Mouse (Mus musculus): ENCODE data around the gene Nav2.

The Nav2 gene

DNA sequence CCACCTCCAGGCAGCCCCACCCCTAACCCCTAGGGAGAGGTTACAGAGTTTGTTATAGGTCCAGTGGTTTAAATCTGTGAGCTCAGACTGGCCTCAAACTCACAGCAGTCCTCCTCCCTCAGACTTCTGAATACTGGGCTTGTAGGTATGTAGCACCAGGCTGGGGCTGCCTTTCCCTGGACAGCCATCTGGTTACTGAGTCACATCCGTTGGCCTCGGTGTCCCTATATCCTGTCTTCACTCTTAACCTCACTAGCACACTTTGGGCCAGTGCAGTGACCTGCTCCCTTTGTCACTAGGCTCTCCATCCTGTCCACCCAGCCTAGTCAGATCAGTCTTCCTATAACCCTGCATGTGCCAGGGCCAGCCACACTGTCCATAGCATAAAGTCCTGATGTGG lies 19.8 kb upstream of the Nav2 start:
- DNase-seq (ENCODE audit: low spot score), result no peak

DNA sequence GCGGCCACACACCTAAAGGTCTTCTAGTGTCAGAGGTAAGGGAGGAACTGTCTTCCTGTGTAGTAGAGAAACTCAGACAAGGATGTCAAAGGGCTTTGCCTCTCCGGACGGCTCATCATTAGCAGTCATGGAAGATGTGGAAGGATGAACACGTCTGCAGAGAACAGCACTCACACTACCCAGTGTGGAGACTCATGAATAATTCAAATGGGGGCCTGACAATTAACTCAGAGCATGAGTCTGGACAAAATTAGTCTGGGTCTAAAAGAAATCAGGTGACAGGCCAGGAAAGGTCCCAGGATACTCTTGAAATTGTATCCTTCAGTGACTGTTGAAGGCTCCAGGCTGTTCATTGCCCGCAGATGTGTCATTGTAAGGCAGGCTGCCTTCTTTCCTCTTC lies 17.5 kb upstream of the Nav2 start:
- no peak for DNase-seq (ENCODE audit: low spot score)

DNA sequence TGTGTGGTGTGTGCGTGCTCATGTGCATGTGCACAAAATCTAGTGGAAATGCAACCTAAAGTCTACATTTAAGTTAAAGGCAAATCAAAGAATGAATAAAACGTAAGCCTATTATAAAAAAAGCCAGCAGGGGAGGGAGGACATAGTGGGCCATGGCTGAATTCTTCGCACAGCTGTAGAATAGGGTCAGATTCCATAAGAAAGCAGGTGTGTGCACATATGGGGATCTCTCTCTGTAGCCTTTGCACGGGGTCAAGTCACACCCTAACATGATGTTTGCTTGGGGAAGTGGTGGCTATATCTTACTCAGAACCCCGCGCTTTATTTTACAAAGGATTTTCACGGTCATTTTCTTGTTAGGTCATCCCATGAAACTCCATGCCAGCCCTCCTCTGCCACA lies 15.4 kb upstream of the Nav2 start:
- DNase-seq (ENCODE audit: low spot score), result no peak

DNA sequence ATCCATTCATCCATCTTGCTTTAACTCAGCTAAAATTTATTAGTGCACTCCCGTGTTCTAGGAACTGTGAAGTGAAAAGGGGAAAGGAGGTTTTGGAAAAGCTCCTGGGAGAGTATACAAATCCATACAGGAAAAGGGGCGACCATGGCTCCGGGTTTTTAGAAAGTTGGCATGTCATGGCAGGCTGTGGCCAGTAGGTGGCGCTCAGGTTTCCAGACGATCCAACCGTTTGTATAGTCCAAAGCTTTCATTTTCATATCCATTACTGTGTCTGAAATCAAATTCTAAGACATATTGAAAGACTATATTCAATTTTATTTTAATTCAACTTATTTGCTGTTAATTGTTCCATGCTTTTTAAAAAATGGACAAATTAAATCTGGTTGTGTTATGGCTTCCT lies 14.4 kb upstream of the Nav2 start:
- DNase-seq (ENCODE audit: low spot score), result peak; percentile 59

DNA sequence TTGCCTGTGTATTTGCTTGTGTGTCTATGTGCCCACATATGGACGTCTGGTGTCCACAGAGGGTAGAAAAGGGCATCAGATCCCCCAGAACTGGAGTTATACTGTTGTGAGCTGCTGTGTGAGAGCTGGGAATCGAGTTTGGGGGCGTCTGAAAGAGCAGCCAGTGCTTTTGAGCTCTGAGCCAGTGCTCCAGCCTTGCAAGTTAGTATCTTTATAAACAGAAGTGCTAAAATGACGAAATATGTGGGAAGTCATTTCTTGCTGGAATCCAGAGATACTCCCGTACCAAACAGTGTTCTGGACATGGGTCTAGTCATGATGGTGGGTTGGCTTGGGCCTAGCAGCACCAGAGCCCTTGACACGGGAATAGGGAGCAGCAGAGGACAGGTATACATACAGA lies 13.8 kb upstream of the Nav2 start:
- DNase-seq (ENCODE audit: low spot score), result no peak

DNA sequence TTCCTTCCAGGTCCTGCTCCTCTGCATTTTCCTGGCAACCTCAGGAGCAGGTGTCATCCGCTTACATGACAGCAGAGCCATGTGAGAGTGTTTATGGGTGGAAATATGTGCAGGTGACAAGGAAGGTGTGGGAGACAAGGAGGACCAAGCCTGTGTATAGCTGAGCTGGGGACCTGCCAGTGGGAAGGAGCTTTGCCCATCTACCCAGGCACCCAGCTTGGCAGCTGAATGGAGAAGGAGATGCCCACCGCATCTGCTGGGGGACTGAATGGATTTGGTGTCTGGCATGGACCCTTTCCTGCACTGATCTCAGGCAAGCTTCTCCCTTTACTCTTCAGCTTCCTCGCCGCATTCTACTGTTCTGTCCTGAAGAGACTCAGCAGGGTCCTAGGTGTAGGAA lies 13.0 kb upstream of the Nav2 start:
- no peak for DNase-seq (ENCODE audit: low spot score)

DNA sequence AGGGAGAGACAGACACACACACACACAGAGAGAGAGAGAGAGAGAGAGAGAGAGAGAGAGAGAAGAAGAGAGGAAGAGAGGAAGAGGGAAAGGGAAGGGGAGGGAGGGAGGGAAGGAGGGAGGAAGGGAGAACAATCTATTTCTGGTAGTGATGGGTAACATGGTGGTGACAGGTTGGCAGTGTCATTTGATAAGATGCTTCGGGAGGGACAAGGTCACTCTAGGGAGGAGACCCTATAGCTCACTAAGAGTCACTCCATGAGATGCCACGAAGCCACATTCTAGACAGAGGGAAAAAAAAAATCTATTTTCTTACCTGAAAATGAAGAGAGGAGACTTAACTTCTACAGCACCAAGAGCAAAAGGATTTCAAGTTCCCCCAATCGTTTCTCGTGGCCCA lies 12.5 kb upstream of the Nav2 start:
- no peak for DNase-seq (ENCODE audit: low spot score)

DNA sequence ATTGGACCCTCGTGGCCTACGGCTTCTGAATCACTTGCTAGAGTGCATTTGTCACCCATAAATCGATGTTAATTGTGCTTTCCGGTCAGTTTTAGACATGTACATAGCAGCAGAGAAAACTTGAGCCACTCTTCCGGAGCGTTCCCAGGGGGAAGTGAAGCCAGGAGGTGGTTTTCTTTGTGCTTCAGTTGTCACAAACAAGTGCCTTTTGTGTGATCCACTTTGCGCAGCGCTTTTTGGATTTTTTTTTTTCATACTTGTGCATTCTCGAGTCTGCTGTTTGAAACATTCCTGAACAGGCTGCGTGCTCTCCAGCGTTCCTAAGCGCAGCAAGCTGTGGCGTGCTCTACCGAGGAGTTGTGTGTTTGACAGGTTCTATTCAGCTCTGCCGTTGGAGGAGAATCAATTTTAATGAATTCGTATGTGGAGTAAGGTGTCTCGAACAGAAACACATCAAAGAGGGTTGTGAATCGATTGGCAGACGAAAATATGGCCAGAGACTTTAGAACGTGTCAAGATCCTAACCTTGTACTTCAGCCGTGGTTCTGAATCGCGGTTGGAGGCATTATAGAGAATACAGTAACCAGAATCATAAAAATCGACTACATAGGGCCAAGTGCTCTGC lies 10.9 kb upstream of the Nav2 start:
- DNase-seq (ENCODE audit: low spot score), result no peak

DNA sequence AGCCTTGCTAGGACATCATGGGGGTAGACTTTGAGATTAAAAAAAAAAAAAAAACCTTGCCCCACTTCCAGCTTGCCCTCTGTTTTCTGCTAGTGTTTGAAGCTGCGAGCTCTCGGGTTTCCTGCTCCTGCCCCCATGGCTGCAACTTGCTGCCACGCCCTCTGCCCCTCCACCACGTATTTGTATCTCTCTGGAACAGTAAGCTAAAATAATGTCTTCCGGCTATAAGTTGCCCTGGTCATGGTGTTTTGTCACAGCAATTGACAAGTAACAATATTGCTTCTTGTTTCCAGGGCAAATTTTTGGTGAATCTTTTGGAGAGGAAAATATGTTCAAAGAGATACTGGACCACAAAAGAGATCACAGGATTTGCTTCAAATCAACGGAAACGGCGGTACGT lies 10.1 kb upstream of the Nav2 start:
- no peak for DNase-seq (ENCODE audit: low spot score)

DNA sequence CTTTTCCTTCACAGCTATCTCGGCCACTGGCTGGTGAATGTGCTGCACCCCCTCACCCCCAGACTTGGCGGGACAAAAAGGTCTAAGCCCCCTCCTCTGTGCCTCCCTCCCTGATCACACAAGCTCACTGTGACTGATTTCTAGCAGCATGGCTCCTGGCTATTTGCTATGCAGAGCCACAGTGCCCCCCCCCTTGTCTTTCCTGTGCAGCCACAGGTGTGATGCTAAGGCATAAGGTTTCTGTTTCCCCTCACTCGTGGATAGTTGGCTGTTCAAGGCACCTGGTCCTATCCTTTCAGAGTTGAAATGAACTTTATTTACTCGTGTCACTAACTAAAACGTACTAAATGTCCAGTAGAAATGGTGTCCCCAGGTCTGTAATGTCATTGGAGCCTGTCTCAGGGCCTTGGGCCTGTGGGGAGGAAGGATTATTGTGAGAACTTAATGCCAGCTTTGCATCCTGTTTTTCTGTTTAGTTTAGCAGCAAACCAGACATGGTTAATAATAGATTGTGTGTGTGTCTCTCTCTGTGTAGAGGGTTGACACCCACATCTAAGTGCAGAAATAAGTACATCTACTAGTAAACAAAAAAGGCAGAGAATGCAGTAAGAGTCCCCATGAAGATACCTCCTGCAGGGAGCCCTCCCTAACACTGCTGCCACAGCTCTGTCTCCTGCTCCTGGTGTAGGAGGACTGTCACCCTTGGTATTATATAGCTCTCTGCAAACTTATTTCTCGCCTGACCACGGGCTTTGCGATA lies 7.9 kb upstream of the Nav2 start:
- DNase-seq (ENCODE audit: low spot score), result no peak

DNA sequence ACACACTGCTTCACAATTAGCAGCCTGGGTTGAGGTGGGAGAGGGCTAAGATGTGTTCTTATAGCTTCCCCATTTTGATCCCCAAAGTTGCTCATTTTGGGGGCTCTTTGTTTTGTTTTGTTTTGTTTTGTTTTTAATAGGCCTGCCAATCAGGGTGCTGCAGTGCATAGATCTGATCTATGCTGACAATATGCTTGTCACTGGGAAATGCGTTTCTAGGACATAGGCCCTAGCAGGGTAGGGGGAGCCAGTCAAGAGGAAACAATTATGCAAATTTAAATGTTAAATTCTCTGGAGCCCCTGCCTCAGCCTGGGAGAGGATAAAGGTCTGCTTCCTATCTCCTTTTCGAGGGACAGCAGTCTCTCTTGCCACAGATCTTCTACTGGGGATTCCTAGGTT lies 6.1 kb upstream of the Nav2 start:
- DNase-seq (ENCODE audit: low spot score), result no peak

DNA sequence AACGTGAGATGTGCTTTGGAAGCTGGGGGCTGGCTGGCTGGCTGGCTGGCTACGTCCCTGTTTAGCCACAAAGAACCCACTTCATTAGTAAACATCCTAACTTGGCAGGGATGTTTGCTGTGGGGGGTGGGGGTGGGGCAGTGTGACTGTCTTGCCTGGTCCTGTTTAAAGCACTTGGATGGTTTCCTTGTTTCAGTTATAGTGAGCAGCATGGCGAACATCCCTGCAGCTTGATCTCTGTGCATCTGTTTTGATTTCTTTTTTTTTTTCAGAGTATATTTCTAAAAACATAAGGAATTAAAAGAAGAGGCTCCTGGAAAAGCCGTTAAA lies 791 bp downstream of the Nav2 start:
- no peak for DNase-seq (ENCODE audit: low spot score)

DNA sequence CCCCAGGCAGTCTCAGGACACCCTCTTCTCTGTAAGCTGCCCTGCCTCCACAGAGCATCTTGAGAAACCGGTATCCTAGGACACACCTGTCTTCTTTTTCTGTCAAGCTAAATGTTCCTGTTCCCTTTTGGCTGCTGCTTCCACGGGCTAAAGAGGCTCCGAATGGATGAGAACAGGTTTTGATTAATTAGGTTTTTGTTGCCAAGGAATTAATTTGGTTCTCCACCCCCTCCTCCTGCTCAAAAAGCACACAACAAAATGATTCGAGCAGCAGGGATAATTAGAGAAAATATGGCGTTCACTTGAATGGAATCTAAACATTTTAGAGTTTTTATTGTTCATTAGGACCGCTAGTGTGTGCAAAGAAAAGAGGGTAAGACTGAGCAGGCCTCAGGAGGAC lies 1.8 kb downstream of the Nav2 start:
- no peak for DNase-seq (ENCODE audit: low spot score)

DNA sequence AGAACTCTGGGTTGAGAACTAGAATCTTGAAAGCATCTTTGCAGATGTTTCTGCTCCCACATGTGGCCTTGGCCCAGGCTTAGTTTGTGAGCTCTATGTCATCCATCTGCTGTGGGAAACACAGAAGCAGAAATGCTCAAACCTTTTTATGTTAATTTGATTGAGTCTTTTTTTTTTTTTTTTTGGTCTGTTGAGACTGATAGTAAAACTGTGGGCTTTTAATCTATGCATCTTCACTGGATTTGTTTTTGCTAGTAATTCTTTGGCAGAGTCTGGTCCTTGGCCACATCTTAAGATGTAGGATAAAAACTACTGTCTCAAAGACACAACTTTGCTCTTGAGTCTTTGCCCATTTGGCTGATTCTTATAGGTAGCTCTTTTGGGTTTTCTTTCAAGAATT lies 2.6 kb downstream of the Nav2 start:
- DNase-seq (ENCODE audit: low spot score), result no peak

DNA sequence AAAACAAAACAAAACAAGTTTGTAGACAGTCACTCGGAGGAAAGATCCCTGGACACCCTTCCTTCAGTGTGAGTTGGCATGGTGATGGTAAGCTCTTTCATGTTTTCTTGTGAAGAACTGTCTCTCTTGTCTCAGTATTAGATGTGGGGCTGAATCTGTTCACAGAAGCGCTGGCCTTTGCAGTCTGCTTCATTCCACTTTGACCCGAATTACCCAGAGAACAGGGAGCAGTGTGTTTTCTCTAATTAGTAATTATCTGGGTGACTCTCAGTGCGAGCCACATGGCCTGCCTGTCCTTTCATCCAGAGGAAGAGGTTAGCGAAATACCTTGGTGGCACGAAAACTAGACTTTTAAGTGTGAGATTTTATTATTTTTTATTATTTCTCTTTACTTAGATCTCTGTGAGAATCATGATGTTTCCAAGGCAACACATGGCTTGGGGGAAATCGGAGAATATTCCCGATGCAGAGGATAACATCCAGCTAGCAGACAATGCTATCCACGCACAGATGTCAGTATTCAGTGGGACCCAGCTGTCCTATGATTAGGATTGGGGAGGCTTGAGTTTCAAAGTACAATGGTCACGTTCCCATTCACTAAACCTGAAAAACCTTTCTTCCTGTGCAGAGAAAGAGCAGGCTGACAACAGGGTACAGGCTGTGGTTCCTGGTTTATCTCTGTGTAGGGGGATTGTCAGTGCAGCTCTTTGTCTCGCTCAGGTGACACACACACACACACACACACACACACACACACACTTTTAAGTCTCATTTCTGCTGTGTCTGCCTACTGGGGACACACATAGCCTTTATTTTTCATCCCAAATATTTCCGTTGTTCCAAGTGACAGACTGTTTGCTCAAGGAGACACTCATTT lies 6.4 kb downstream of the Nav2 start:
- DNase-seq (ENCODE audit: low spot score), result no peak

DNA sequence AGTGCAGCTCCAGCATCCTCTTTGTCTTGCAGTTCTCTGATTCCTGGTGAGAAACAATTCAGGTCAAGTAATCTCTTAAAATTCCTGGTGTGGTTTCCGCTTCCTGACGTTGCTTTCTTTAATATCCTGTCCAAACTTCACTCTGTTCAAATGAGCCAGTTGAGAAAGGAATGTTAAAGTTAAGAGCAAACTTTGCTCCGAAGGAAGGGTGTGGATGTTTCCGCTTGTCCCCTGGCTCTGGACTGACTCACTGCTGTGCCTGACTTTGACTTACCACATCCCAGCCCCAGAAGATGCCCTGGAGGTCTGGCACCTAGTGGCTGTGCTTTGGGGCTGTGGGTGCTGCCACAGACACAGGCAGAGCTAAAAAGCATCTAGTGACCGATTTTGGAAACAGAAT lies 8.9 kb downstream of the Nav2 start:
- peak; percentile 18 for DNase-seq (ENCODE audit: low spot score)

DNA sequence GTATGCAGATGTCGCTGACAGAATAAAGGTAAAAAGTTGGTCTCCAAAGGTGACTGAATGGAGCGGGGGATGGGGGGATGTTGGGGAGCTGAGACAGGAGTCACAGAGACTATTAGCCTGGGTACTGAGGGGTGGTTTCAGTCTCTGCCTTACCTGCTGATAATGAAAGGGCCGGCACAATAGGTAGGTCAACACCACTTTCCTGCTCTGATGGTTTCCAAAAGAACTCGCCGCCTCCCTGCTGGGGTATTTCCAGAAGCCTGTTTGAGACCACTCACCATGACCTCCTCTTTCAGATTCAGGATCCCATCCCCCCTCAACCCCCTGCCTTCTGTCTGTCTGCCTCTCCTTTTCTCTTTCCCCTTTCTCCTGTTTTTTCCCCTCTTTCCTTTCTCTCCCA lies 9.5 kb downstream of the Nav2 start:
- no peak for DNase-seq (ENCODE audit: low spot score)

DNA sequence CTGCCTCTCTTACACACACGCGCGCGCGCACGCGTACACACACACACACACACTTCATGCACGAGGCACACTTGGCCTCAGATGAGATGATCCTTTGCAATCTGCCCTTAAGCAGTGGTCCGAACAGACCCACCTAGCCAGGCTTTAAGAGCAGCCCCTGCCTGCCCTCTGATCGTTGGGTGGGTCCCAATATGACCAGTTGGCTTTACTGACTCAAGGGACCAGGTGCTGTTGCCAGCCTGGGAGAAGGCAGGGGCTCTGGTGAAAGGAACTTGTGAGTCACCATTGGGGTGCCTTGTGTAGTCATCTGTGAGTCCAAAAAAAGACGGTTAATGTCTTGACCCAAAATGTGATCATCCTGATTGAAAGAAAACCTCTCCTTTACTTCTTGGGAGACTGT lies 9.9 kb downstream of the Nav2 start:
- DNase-seq (ENCODE audit: low spot score), result no peak

DNA sequence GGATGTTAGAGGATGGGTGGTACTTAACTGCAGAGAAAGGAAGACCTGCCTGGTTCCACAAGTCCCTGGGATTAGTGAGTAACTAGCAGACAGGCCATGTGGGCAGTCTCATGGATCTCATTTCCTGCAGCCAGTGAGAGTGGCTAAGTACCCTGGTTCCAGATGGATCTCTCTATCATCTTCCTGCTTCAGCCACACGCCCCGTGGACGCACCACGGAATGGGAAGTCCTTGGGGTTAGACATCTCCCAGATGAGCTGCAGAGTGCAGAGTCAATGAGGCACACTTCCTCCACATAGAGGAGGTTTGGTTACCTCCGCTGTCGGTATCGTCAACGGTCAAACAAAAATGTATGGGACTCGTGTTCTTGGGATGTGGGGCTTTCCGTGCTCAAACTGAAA lies 15.1 kb downstream of the Nav2 start:
- no peak for DNase-seq (ENCODE audit: low spot score)

DNA sequence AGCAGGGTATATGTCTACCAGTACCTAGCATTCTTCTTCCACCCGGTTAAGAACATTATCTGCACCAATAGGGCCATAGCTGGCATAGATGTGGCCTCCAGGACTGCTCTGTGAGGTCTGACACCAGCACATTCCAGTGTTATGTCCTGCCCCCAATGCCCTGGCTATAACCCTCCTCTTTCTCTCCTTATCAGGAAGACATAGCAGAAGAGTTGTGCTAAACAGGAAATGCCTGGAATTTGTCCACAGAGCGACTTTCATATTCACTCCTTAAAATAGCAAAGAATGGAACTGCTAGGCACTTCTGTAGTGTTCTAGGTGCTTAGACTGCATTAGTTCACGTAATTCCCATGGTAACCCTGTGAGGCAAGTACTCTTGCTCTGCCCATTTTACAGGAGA lies 16.7 kb downstream of the Nav2 start:
- DNase-seq (ENCODE audit: low spot score), result peak; percentile 21

DNA sequence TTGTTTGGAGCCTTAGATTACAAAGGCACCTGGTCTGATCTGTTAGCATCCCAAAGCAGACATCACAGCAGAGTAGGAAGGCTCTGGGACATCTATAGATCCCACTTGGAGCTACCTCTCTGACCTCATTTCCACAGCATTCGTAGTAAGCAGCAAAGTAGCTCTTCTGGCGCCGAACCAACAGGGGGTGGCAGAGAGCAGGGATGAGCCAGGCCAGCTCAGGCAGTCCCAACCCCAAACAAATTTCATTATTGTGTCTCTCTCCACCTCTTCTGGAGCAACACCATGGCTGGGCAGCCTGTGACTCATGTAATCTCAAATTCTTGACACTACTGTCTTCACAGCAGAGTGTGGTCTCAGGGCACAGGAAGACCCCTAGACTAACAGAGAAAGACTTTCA lies 19.8 kb downstream of the Nav2 start:
- DNase-seq (ENCODE audit: low spot score), result peak; percentile 53

DNA sequence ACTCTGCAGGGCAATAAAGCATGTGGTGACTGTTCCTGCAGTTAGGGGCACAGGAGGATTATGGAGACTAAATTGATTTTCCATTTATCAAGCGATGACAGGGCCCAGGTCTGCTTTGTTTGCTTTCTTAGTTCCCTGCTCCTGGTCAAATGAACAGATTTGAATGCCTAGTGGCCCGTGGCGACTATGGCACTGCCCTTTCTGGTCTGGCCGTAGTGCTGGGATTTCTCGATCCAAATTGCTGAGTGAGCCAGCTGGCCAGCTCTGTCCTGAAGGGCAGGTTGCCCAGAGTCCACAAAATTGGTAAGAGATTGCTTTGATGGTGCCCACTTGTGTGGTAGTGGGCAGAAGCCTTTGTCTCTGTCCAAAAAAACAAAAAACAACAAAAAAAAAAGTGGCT lies 21.9 kb downstream of the Nav2 start:
- DNase-seq (ENCODE audit: low spot score), result no peak

DNA sequence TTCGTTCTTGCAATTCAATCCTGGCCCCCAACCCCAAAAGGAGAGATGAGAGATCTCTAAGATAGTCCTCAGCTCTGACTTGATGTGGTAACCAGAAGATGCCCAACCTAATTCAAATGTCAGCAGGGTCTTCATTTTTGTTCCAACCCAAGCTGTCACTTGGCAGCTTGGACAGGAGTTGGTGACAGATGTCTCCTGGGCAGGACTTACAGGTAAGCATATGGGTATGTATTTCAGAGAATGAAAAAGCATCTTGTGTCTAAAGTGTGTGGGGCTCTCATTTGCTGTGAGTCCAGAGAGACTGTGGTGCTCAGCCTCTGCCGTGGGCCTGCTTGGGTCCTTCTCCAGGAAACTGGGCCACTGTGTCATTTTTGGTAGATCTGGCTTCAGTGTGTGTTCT lies 23.6 kb downstream of the Nav2 start:
- no peak for DNase-seq (ENCODE audit: low spot score)

All from lung, postnatal 25 days (tissue).